In the genomic region with DNA sequence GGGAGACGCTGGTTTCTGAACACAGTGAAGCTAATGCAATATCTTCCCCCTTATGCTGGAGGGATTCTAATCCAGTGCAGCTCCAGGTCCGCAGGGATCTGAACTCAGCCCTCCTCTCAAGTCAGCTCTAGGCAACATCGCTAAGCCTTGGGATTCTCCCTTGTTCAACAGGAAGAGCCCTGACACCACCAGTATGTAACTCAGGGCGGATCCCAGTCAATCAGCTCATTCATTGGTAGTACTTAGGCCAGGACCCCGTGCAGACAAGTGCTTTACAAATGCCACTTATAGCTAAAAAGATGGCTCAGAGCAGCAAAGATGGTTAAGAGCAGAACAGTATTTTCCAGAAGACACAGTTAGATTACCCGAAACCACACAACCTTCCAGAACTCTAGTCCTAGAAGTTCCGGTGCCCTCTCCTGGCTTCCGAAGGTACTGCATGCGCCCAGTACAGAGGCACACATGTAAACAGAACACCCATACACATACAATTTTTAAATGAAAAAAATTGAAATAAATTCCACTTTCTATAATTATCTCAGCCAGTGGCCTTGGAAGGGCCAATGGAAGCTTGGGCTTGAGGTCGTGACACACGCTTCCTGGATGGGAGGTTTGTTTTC, we compare ENCODE assay signal across 8 mouse cellular contexts. TPM values are rescaled to one million over a fixed set of nuclear protein-coding genes. Genes with fewer than 3 reads are reported as not detected.
DNase-seq lines count a peak whose midpoint lies in the region; ATAC-seq lines count a peak whose summit lies in the region.

No protein-coding gene starts in this region.

- intact Hi-C loops in gastrocnemius, postnatal 14 days (cut with DNase I; ENCODE audit: low total_unique reads) = loop anchor here (5.0 kb wide), 1 partner anchor 52 kb away; no protein-coding TSS in a partner anchor

- ATAC-seq in megakaryocyte, adult 5-6 weeks (ENCODE audit: poor library complexity, severe bottlenecking) = peak; percentile 89

- peak; percentile 83 to 89 for DNase-seq in adrenal gland, adult 18-20 months (ENCODE audit: low spot score in 2 of 2)
- DNase-seq in embryo, embryonic 10.5 days (ENCODE audit: low spot score) = peak; percentile 92
- DNase-seq in gastrocnemius, postnatal 14 days = peak; percentile 81
- peak; percentile 87 for DNase-seq in induced T-regulatory cell, adult 2 months (ENCODE audit: low read depth)
- peak; percentile 68 to 92 for DNase-seq in left cerebral cortex, adult 8-10 months (ENCODE audit: low spot score in 2 of 2)
- peak; percentile 84 to 91 for DNase-seq in right cerebral cortex, postnatal 10 days (ENCODE audit: low spot score in 2 of 2)
- DNase-seq in urinary bladder, postnatal 14 days (ENCODE audit: low spot score) = peak; percentile 90

RNA-seq across cellular contexts. Expression of gene Neurl1a, which starts 9.7 kb away (rescaled TPM):
- total RNA-seq in adrenal gland, adult 18-20 months (2021) = 10 to 100 TPM; 13.4 to 16.9 TPM
- 10 to 100 TPM; 63.6 to 86.9 TPM for total RNA-seq in gastrocnemius, postnatal 14 days (2021)
- 100 to 1,000 TPM; 159 to 179 (median 172) TPM for total RNA-seq in left cerebral cortex, adult 8-10 months (2022)
- not detected in 2 replicates for total RNA-seq in megakaryocyte, adult 5-6 weeks (2015)
- not detected in 2 replicates for total RNA-seq in megakaryocyte, adult 5-6 weeks (2017)

RNA-seq across cellular contexts. Expression of gene Calhm3, which starts 11.3 kb away (rescaled TPM):
- total RNA-seq in adrenal gland, adult 18-20 months (2021) = not detected
- total RNA-seq in gastrocnemius, postnatal 14 days (2021) = not detected
- total RNA-seq in left cerebral cortex, adult 8-10 months (2022) = not detected
- not detected in 2 replicates for total RNA-seq in megakaryocyte, adult 5-6 weeks (2015)
- total RNA-seq in megakaryocyte, adult 5-6 weeks (2017) = not detected in 2 replicates

RNA-seq across cellular contexts. Expression of gene Calhm1, which starts 24.8 kb away (rescaled TPM):
- not detected for total RNA-seq in adrenal gland, adult 18-20 months (2021)
- total RNA-seq in gastrocnemius, postnatal 14 days (2021) = not detected
- not detected for total RNA-seq in left cerebral cortex, adult 8-10 months (2022)
- not detected in 2 replicates for total RNA-seq in megakaryocyte, adult 5-6 weeks (2015)
- not detected in 2 replicates for total RNA-seq in megakaryocyte, adult 5-6 weeks (2017)

RNA-seq across cellular contexts. Expression of gene Calhm2, which starts 30.8 kb away (rescaled TPM):
- 1 to 10 TPM; 5.1 to 5.5 TPM for total RNA-seq in adrenal gland, adult 18-20 months (2021)
- 1 to 10 TPM; 2.4 to 3.2 TPM for total RNA-seq in gastrocnemius, postnatal 14 days (2021)
- 1 to 10 TPM; 4.4 to 6.6 (median 6.3) TPM for total RNA-seq in left cerebral cortex, adult 8-10 months (2022)
- total RNA-seq in megakaryocyte, adult 5-6 weeks (2015) = 22.8 and 24.6 TPM in 2 replicates
- 42.8 and 45.7 TPM in 2 replicates for total RNA-seq in megakaryocyte, adult 5-6 weeks (2017)

Comparison
In these comparisons a context has a peak if more than half of its experiments do, and no peak if none do; other contexts are left out.
1. Peak in every context shown above with its lines: DNase-seq and ATAC-seq.
2. RNA of gene Neurl1a, which starts 9.7 kb away (total RNA-seq): 159 to 179 TPM in left cerebral cortex, adult 8-10 months, 63.6 to 86.9 TPM in gastrocnemius, postnatal 14 days and 13.4 to 16.9 TPM in adrenal gland, adult 18-20 months; not detected in megakaryocyte, adult 5-6 weeks; every median in the first group is over 10 times any median in the second.